Mouse (Mus musculus) brain, adult 2 months (tissue): ENCODE measurements around the gene Ssr1.

Experiments used
- DNase-seq: peaks from one replicate; pipeline ENCODE4 v3.0.0; 2011; ENCODE audit warnings: low read depth, low spot score

The Ssr1 gene

DNA sequence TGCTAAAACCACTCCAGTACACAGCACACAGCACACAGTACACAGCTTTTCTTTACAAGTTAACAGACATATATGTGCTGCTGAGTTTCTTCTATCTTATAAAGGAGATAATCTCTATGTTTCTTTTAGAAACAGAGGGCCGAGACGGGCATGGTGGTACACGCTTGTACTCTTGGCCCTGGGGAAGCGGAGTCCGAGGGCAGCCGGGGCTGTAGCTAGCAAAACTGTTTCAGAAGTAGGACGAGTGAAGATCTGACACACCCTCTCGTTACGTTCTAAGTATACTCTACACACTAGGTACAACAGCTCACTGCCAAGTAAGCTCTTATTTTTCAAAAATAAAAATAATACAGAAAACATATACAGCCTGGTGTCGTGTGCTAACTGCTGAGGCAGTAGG lies 13.7 kb downstream of the Ssr1 start:
- DNase-seq, result no peak

DNA sequence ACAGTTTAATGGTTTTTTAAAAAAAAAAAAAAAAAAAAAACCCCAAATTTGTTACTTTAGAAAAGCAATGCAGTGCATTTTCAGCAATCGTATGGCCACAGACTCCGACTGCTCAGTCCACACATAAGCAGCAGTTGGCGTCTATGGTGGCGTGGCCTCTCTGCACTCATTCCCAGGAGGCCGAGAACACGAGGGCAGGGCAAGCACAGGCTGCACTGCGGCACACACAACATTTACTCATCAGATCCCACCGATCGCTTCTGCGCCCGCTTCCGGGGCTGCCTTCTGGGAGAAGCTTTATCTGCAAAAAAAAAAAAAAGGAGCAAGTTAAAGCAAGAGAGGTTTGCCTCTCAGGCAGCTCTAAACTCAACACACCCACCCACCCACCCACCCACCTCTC lies 14.5 kb downstream of the Ssr1 start:
- no peak for DNase-seq

DNA sequence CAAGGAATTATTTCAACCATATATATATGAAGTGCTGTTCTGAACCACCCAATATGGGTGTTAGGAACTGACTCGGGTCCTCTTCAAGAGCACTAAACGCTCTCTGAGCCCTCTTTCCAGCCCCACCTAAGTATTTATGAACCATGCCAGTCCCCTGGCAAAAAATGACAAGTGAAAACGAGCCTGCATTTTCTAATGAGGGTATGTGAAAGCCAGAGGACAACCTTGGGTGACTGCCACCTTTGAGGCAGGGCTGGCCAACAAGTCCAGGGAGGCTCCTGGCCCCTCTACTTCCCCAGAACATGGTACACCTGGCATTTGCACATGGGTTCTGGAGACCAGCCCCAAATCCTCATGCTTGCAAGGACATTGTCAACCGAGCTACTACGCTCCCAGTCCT lies 19.3 kb downstream of the Ssr1 start:
- DNase-seq, result no peak

DNA sequence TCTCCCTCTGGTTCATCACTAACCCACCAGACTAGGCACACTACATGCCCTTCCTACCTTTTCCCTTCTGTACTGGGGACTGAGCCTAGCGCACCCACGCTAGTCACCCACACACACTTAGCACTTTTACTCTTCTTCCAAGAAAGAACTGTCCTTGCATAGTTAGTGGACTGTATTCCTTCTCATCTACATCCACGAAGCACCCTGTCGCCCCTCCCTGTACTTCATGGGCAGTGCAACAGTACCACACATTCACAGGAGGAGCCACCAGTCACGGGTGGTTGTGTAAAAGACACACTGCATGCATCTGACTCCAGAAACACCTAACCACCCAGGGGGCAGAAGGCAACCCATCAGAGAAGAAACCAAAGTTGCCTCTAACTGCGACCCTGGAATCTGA lies 20.0 kb downstream of the Ssr1 start:
- DNase-seq, result peak; percentile 31

DNA sequence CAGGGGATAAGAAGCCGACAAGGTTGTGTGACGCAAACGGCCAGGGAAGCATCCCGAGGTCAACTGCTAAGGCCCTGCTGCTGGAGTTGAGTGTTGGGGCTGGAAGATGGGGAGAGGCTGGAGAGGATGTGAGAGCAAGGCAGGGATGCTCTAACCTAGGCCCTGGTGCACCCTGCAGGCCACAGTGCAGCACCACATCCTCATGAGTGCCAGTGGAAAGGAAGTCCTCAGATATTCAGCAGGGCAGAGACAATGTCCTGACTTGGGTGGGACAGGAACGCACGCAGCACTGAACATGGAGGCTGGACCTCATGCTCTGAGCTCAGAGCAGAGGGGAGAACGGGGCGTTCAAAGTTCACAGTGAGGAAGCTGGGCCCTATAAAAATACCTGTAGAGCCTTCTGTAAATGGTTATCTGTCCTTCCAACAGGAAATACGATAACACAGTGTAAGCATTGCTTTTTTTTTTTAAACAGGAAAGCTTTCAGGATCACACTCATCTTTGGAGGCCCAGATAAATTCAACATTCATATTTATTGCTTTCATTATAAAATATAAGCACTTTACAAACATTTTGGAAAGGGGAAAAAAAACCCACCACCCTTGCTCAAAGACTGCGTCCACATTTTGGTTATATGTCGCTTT lies 23.0 kb downstream of the Ssr1 start:
- DNase-seq, result no peak

DNA sequence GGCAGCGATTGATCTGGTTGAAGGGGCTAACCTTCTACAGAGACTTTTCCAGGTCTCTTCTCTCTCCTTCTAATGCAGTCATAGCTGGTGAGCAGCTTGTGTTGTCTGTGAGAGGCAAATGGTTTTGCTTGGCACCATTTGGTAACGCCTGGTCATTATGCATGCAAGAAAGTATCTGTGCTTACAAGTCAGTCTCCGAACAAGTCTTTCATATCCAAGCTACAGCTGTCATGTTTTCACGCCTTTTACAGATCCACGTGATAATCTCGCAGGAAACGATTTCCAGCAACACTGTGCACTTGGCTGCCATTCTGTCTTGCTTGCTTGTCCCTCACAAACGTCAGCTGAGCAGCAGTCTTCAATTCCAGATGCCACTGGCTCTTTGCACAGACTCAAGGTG lies 24.0 kb downstream of the Ssr1 start:
- DNase-seq, result peak; percentile 36

DNA sequence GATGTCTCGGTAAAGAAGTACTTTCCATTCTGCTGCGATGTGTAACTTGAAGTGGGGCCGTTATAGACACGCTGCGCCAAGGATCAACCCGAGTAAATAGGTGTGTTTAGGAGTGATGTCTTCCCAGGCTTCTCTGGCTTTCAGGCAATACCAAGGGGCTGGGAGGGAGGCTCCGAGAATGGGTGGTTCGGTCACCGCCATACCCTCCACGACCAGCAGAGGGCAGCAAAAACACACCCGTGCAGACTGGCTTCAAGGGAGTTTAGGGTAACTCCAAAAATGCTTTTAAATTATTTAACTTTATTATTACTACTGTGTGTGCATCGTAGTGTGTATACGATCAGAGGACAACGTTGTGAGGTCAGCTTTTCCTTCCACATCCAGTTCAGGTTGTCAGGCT lies 24.7 kb downstream of the Ssr1 start:
- peak; percentile 79 for DNase-seq

DNA sequence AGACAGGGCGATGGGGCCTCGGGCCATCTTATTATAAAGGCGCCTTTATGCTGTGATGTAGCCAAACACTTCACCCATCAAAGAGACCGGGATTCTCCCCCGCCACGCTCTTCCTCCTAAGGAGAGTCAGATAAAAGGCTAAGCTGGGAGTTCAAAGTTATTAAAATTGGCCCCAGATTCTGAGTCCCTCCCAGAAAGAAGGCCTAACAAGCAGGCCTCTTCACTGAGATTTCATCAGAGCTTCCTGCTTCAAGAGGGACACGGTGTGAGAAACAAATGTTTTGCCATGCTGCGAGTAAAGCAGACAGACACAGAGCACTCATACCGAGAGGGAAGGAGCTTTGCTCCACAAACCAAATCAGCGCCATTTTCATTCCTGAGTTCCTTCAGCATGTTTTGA lies 26.5 kb downstream of the Ssr1 start:
- no peak for DNase-seq

DNA sequence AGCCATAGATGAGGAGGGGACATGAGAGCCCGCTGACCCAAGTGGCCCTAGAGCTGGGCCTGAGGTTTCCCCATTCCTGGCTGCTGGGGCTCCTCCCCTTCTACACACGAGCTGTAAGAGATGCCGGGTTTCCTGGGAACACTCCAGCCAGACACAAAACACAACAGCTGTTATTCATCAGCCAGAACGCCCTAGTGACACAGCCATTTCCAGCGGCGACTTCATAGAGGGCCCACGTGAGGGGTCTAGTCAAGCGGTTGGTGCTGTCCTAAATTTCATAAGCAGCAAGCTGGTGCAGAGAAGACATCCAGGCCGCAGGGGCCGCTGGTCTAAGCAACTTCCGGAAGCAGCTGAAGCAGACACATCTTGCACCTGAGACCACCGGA lies 27.0 kb downstream of the Ssr1 start:
- peak; percentile 45 for DNase-seq

DNA sequence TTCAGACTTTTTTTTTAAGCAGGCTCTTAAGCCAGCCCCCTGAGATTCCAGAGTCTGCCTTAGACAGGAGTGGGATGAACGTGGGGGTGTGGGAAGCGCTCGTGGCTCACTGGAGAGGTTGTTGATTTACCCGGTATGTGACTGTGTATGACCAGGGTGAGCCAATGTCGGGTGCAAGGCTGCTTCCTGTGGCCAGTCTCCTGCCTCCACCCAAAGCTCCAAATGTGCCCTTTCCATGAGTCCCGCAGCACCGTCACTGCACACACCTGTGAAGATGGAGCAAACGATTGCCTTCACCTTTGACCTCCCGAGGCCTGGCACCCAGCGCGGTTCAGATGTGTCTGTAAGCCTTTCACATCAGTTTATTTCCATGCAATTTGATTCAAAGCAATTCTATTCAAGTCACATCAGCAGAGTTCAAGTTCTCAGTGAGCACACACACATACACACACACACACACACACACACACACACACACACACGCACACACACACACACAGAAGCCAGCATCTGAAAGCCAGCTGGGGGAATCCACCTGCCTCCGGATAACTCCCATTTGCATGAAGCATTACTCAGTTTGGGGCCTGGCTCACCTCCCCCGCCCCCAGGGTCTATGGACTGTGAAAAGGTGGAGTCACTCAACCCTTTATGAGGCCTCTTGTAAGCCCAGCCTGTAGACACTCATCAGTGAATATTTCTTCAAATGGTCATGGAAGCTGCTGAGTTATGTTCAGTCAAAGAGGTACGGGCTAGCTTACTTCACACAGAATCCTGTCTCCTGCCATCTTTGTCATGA lies 27.6 kb downstream of the Ssr1 start:
- DNase-seq, result no peak

DNA sequence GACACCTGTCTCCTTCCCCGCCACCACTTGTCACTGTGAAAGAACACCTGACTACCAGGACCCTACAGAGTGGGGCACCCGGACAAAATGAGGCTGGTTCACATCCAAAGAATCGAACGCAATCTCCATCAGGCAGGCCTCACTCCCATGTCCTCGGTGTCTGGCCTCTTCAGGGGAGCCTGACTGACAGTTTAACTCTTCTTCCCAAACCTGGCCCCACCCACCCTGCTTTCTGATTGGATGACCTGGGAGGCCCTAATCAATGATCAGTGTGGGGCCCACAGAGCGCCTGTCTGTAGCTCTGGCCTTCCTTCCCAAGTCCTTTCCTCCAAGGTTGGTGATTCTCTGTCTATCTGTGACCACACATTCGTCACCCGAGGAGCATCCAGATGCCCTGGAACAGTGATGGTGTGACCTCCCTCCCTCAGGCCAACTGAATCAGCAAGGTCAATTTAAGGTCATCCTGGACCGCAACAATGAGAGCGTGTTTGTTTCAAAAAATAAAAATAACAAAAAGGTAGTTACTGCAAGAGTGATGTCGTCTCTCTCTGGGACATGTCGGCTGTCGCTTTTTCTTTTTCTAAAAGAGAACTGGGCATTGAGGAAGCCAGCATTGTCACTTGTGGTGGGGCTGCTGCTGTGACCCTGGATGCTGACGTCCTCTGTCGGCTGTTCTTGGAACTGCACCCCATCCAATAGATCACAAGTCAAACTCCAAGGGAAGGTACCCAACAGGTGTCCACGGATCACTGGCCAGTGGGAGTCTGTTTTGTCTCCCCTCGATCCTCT lies 28.7 kb downstream of the Ssr1 start:
- no peak for DNase-seq

DNA sequence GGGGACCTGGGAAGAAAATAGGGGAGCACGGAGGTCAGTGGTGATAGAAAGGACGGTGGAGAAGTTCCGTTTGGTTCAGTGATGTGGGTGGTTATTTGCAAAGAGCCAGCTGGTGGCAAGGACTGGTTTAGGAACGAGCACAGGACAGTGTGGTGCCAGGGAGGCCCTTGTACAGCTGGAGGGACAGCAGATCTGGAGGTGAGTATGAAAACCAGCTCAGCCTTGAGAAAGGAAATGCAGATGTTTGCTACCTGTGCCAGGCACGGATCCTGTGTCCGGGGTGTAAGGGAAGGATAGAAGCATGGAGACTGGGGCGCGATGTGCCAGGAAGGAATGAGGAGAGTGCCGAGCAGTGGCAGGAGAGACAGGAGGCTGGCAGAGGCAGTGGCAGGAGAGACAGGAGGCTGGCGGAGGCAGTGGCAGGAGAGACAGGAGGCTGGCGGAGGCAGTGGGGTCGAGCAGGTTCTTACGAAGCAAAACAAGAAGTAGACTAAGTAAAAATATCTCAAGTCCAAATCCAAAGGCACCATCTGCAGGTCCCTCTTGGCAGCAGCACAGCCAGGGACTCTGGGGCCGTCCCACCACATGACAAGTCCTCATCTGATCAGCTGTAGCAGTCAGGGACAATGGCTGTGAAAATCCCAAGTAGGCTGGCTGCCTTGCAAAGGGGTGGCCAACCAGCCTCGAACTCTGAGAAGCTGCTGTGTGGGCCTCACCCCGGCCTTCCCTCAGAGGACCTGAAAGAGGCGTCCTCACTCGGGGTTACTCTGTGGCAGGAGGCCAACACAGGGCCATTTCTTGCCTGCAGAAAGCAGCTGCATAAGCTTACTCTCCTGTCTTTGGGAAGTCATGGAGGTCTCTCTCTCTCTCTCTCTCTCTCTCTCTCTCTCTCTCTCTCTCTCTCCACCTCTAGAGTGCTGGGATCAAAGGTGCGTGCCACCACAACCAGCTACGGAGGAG lies 29.6 kb downstream of the Ssr1 start:
- DNase-seq, result peak; percentile 66

DNA sequence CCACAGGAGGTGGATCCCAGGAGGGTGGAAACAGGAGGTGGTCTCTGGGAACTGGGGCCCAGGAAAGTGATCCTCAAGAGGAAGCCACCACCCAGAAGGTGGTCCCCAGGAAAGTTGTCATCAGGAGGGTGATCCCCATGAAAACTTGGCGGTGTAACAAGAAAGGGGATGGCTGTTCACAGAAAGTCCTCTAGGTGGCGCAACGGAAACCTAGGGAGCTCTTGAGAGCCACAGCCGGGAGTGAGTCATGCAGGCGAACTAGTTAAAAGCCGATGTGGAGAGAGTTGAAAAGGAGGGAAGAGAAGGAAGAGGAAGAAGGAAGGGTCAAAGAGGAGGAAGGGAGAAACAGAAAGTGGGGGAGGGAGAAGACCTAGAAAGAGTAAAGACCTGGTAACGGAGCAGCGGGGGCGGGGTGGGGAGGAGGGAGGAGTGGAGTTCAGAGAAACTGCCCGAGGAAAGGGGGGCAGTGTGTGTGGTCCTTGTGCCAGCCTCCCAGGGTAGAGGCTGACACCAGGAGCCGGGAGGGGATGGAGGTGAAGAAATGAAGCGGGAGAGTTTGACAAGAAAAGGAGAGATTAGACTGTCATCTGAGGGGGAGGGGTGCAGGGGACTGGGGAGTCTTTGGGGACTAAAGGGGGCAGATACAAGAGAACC lies 30.5 kb downstream of the Ssr1 start:
- DNase-seq, result peak; percentile 90

DNA sequence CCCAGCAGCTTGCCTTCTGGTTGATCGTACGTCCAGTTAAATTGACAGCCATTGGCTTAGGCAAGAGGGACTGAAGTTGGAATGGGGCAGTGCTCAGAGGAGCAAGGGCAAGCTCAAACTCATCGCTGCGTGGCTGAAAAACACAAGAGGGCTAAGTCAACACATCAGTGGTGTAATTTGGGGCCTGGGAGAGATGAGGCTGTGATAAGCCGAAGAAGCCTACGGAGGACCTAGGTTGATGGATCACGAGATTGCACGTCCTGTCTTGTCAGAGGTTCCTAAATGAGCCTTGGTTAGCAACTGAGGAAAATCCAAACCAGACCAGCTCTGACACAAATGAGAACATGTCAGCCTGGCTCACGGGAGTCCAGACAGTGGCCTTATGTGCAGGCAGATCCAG lies 31.5 kb downstream of the Ssr1 start:
- DNase-seq, result no peak

DNA sequence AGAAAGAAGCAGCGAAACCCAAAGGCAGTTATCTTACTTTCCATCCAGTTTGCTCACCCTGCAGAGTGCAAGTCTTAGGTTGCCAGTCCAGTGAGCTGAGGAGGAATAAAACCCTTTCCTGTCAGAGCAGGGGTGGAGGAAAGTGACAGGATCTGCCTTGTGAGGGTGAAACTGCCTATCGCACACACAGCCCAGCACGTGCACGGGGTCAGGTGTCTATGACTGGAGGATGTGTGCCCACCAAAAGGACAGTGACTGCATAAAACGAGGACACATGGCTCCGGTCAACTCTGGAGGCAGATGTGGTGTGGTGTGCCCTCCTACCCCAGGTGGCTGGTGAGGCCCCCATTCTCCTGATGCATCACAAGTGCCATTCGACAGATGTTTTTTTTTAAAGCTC lies 34.1 kb downstream of the Ssr1 start:
- no peak for DNase-seq

DNA sequence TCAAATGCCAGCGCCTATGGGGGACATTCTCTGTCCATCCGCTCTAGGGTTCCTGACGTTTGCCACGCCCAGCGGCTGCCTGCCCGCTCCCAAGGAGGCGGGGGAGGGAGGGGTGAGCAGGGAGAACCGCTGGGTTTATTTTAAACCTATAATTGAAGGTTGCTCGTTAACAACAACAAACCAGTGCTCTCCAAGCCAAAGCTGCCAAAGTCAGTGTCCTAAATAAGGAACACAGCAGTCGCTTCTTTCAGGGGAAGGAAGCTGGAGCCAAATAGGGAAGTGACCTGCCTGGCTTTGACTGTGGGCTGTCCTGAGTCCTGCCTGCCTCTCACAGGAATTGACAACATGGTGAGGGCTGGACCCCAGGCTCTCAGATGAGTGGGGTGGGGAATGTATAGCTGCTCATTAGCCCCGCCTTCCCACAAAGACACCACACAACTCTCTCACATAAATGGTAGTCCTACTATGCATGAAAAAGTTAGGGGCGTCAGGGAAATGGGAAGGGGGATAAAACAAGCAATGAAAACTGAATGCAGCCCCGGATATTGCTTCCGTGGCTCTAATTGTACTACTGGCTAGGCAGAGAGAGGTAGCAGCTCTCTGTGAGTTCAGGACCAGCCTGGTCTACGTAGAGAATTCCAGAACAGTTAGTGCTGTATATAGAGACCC lies 34.6 kb downstream of the Ssr1 start:
- DNase-seq, result peak; percentile 36

DNA sequence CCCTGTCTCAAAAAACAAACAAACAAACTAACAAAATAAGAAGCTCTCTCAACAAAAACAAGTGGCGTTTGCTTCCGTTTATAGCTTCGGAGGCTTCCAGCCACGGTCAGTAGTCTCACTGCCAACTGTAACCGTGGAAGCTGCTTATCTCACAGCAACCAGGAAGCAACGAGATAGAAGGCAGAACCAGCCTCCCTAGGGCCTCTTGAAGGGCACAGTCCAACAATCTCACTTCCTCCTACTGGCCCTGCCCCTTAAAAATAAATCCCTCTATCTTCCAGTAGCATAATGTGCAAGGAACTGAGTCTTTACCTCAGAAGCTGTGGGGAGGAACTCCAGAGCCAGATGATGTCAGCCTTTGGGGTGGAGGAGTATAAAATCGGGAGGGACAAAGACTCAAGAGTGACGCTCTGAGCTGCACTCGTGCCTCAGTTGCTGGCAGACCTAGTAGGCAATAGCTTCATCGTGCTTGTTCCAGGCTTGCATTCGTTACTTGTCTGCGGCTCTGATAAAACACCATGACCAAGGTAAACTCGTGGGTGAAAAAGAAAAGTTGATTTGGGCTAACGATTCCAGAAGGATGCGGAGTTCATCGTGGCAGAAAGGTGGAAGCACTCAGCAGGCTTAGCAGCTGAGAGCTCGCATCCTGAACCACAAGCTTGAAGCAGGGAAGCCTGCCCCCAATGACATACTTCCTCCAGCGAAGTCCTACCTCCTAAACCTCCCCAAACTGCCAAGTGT lies 35.3 kb downstream of the Ssr1 start:
- DNase-seq, result no peak

DNA sequence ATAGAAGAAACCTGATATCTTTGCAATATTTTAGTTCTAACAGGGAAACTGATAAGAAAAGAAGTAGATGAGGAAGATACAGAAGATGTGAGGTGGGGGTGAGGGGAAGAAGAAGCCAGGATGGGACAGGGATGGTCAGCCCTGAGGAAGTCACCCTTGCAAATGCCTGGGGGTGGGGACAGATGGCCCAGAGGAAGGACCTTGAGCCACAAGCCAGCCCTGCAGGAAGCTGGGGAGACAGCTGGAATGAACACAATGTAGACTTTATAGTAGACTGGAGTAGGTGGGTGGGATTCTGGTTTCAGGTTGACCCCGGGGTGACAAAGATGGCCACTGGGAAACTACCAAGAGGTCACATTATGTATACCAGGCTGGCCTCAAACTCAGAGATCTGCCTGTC lies 39.7 kb downstream of the Ssr1 start:
- DNase-seq, result no peak

DNA sequence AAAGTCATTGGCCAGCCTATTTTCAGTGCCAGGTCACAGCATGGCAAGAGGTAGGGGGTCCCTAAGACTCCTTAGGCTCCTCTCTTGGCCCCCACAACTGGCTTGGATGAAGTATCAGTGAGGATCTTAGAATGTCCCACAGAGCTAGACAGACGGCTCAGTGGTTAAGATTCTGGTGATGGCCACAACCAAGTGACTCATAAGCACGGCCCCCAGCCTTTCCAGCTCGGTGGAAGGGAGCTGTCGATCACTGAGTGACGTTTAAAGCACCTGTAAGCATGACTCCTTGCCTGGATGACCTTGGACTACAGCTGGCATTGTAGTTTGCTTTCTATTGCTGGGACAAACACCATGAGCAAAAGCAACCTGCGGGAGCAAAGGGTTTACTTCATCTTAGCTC lies 41.0 kb downstream of the Ssr1 start:
- DNase-seq, result no peak

DNA sequence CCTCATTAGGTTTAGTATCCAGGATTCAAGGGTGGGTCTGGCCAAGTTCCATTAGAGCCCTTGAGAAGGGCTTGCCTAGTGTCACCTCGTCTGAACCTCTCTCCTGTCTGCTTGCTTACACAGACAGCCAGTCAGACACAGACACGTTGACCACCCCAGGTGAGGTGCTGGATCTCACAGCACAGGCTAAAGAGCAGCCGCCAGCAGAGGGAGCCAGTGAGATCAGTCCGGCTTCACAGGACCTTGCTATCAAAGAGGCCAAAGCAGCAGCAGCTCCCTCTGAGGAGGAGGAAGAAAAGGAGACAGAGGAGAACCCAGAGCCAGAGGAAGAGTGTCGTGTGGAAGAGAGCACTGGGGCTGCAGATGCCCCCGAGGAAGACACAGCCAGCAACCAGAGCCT lies 47.3 kb downstream of the Ssr1 start:
- DNase-seq, result peak; percentile 84
